Mouse (Mus musculus) small intestine, adult 2 months (tissue): Measurements from ENCODE around the gene Eef1akmt3. TPM values are rescaled to one million over a fixed set of nuclear protein-coding genes. Genes with fewer than 3 reads are reported as not detected.

Source experiments
- H3K27ac ChIP-seq: fragments of 200-500 bp; 2 replicates; pipeline ENCODE4 v1.5.1; 2012; ENCODE audit warnings: low read depth, low read length, control low read depth, inconsistent platforms; ENCODE audit not compliant: insufficient read depth
- H3K27me3 ChIP-seq: fragments of 200-500 bp; 2 replicates; pipeline ENCODE4 v1.6.1; 2012; ENCODE audit warnings: mild to moderate bottlenecking, moderate library complexity, low read length, inconsistent platforms; ENCODE audit not compliant: control insufficient read depth, insufficient read depth
- H3K36me3 ChIP-seq: fragments of 200-500 bp; 2 replicates; pipeline ENCODE4 v1.6.1; 2012; ENCODE audit warnings: mild to moderate bottlenecking, low read length, control low read depth, inconsistent platforms; ENCODE audit not compliant: control insufficient read depth, insufficient read depth
- H3K4me1 ChIP-seq: fragments of 200-500 bp; 2 replicates; pipeline ENCODE4 v1.6.1; 2012; ENCODE audit warnings: low read length, inconsistent platforms, mixed read lengths; ENCODE audit not compliant: control insufficient read depth, insufficient read depth, insufficient read length
- H3K4me3 ChIP-seq: fragments of 200-500 bp; 2 replicates; pipeline ENCODE4 v1.5.1; 2012; ENCODE audit warnings: low read depth, mild to moderate bottlenecking, control low read depth, inconsistent platforms, low read length, moderate library complexity
- CTCF ChIP-seq: fragments of 200-500 bp; IDR thresholded peaks from 2 replicates; pipeline ENCODE4 v1.5.1; 2012; ENCODE audit warnings: low read depth, mild to moderate bottlenecking, control low read depth, inconsistent platforms, low read length, moderate library complexity, mixed read lengths; ENCODE audit not compliant: insufficient replicate concordance, insufficient read length; ENCODE audit errors: extremely low read depth
- POLR2A ChIP-seq: fragments of 200-500 bp; IDR thresholded peaks from 2 replicates; pipeline ENCODE4 v1.6.1; 2012; ENCODE audit warnings: low read depth, mild to moderate bottlenecking, control low read depth, inconsistent platforms, low read length, moderate library complexity
- WGBS: fragments of 180-500 bp; shearing (Covaris S2); methylation state at CpG from one replicate; pipeline ENCODE4 v1.1.7; 2018; 5-methylcytosine and 5-hydroxymethylcytosine counted together
- polyA plus RNA-seq: library from polyadenylated mRNA; depleted of rRNA; stranded (reverse); fragments of >200 nt; gene quantifications from 2 replicates; pipeline ENCODE4 v1.2.3, GENCODE M21; 2012

The Eef1akmt3 gene
- polyA plus RNA-seq, 1 experiment = 1.2 TPM

GRCm38 (mm10) chr10:127069281-127070189 is 28.2 kb upstream of the Eef1akmt3 start:
- peak overlapping the region; percentile 82 for H3K4me3 ChIP-seq
- no peaks in the 10 kb centered on the region for H3K27me3 ChIP-seq
- peaks cover 15% of the 10 kb centered on the region for H3K4me1 ChIP-seq
- TF ChIP-seq CTCF (no peak), POLR2A (no peak)
- 4% methylated on average over 30 of the region's 30 CpGs for WGBS
- peaks cover 27% of the 10 kb centered on the region for H3K36me3 ChIP-seq
- peak overlapping the region; percentile 58; the same call in 1 of the 2 replicates for H3K27ac ChIP-seq

GRCm38 (mm10) chr10:127068360-127069038 is 27.2 kb upstream of the Eef1akmt3 start:
- no peaks in the 10 kb centered on the region for H3K27me3 ChIP-seq
- TF ChIP-seq CTCF (no peak), POLR2A (no peak)
- H3K4me3 ChIP-seq = no peak overlapping the region
- H3K36me3 ChIP-seq = peaks cover 27% of the 10 kb centered on the region
- no peak overlapping the region for H3K27ac ChIP-seq
- peaks cover 19% of the 10 kb centered on the region for H3K4me1 ChIP-seq
- WGBS = 50% methylated on average over 9 of the region's 9 CpGs

- Histone ChIP-seq H3K4me3 (no peak overlapping the region), H3K27me3 (no peaks in the 10 kb centered on the region), H3K36me3 (peaks cover 27% of the 10 kb centered on the region), H3K4me1 (peaks cover 22% of the 10 kb centered on the region), H3K27ac (no peak overlapping the region)
- TF ChIP-seq POLR2A (no peak), CTCF (no peak)
- WGBS = 77% methylated on average over 14 of the region's 14 CpGs
Observed at GRCm38 (mm10) chr10:127066519-127067018, 25.3 kb upstream of the Eef1akmt3 start.

- TF ChIP-seq CTCF (no peak), POLR2A (no peak)
- H3K27me3 ChIP-seq = no peaks in the 10 kb centered on the region
- H3K4me1 ChIP-seq = peaks cover 22% of the 10 kb centered on the region
- 22% methylated on average over 9 of the region's 9 CpGs for WGBS
- H3K27ac ChIP-seq = no peak overlapping the region
- no peak overlapping the region for H3K4me3 ChIP-seq
- peaks cover 27% of the 10 kb centered on the region for H3K36me3 ChIP-seq
Observed at GRCm38 (mm10) chr10:127065981-127066380, 24.7 kb upstream of the Eef1akmt3 start.

- Histone ChIP-seq H3K4me3 (peak overlapping the region; percentile 85), H3K27me3 (peaks cover 7% of the 10 kb centered on the region), H3K36me3 (peaks cover 27% of the 10 kb centered on the region), H3K4me1 (peaks cover 21% of the 10 kb centered on the region), H3K27ac (peak overlapping the region; percentile 58)
- TF ChIP-seq CTCF = no peak
- no peak for TF ChIP-seq POLR2A
- 7% methylated on average over 37 of the region's 37 CpGs for WGBS
Observed at GRCm38 (mm10) chr10:127063913-127064870, 22.9 kb upstream of the Eef1akmt3 start.

- TF ChIP-seq POLR2A (peak; percentile 74; the same call in 1 of the 2 replicates), CTCF (no peak)
- H3K4me3 ChIP-seq = peak within 1 kb of the TSS; percentile 85
- H3K4me1 ChIP-seq = peaks cover 19% of the 10 kb centered on the region
- peaks cover 25% of the 10 kb centered on the region for H3K36me3 ChIP-seq
- H3K27me3 ChIP-seq = peaks cover 9% of the 10 kb centered on the region
- under 1% methylated on average over 46 of the region's 46 CpGs for WGBS
- peak within 1 kb of the TSS; percentile 58 for H3K27ac ChIP-seq
Observed at GRCm38 (mm10) chr10:127063239-127063872, 22.0 kb upstream of the Eef1akmt3 start, which contains the start of gene Cdk4. Gene Cdk4 (plus strand): TSS chr10:127063534.
